Mouse (Mus musculus) heart, embryonic 12.5 days (tissue): ENCODE data around the gene Cmklr1. TPM values are rescaled to one million over a fixed set of nuclear protein-coding genes. Genes with fewer than 3 reads are reported as not detected.
"Not testable (repeated sequence)": the region's sequence is repeated elsewhere in the genome, so short reads cannot be mapped to it uniquely, and the experiment has no call there.

Source experiments
- ATAC-seq: fragments of 200-750 bp; cut with Nextera tagmentation; 2 replicates; pipeline ENCODE4 v1.8.0; 2017; ENCODE audit warnings: moderate TSS enrichment, moderate library complexity; ENCODE audit not compliant: insufficient number of reproducible peaks, low FRiP score
- H3K27ac ChIP-seq: fragments of 300-500 bp; sonication (generic); 2 replicates; pipeline ENCODE4 v1.5.1; 2016; ENCODE audit warnings: mild to moderate bottlenecking, moderate library complexity; ENCODE audit not compliant: poor library complexity, severe bottlenecking
- H3K27me3 ChIP-seq: fragments of 300-500 bp; sonication (generic); replicated peaks from 2 replicates; pipeline ENCODE4 v1.6.1; 2016; ENCODE audit warnings: mild to moderate bottlenecking, moderate library complexity
- H3K36me3 ChIP-seq: fragments of 300-500 bp; sonication (generic); 2 replicates; pipeline ENCODE4 v1.6.1; 2016; ENCODE audit warnings: mild to moderate bottlenecking, moderate library complexity
- H3K4me1 ChIP-seq: fragments of 300-500 bp; sonication (generic); replicated peaks from 2 replicates; pipeline ENCODE4 v1.6.1; 2016; ENCODE audit warnings: mild to moderate bottlenecking
- H3K4me2 ChIP-seq: fragments of 300-500 bp; sonication (generic); 2 replicates; pipeline ENCODE4 v1.6.1; 2016; ENCODE audit warnings: mild to moderate bottlenecking, moderate library complexity
- H3K4me3 ChIP-seq: fragments of 300-500 bp; sonication (generic); 2 replicates; pipeline ENCODE4 v1.5.1; 2016; ENCODE audit warnings: mild to moderate bottlenecking
- H3K9ac ChIP-seq: fragments of 300-500 bp; sonication (generic); 2 replicates; pipeline ENCODE4 v1.6.1; 2016; ENCODE audit warnings: mild to moderate bottlenecking, moderate library complexity
- H3K9me3 ChIP-seq: fragments of 300-500 bp; sonication (generic); replicated peaks from 2 replicates; pipeline ENCODE4 v1.6.1; 2016; ENCODE audit warnings: mild to moderate bottlenecking, moderate library complexity
- WGBS: fragments of 180-500 bp; shearing (Covaris S2); methylation state at CpG from one replicate; pipeline ENCODE4 v1.1.7; 2016; 5-methylcytosine and 5-hydroxymethylcytosine counted together
- polyA plus RNA-seq: library from polyadenylated mRNA; unstranded; fragments of >200 nt; fragmentation: Nextera tagmentation; extraction: Ambion mirVana; gene quantifications from 2 replicates; pipeline ENCODE4 v1.2.1, GENCODE M21; 2016

Cmklr1 gene
- polyA plus RNA-seq, 1 experiment from 2014 or later: 1.8 TPM

GRCm38 (mm10) chr5:113585619-113586457 is 64.4 kb downstream of the Cmklr1 start:
- not testable (repeated sequence) for H3K4me2 ChIP-seq, H3K9me3 ChIP-seq, H3K9ac ChIP-seq, H3K27ac ChIP-seq, ATAC-seq, H3K4me3 ChIP-seq, H3K27me3 ChIP-seq, H3K36me3 ChIP-seq, H3K4me1 ChIP-seq
- WGBS: 76% methylated on average over 17 of the region's 17 CpGs

- ATAC-seq: peak; percentile 63; the same call in 1 of the 2 replicates
- Histone ChIP-seq H3K4me1 (no peaks in the 10 kb centered on the region), H3K27ac (no peak overlapping the region), H3K9me3 (no peaks in the 10 kb centered on the region), H3K9ac (no peak overlapping the region), H3K4me2 (no peak overlapping the region), H3K36me3 (no peaks in the 10 kb centered on the region), H3K4me3 (no peak overlapping the region), H3K27me3 (no peaks in the 10 kb centered on the region; the same call in 1 of the 2 replicates)
- 25% methylated on average over 6 of the region's 6 CpGs for WGBS
These were observed 65.8 kb downstream of the Cmklr1 start for GRCm38 (mm10) chr5:113584439-113584838.

- no peaks in the 10 kb centered on the region for H3K36me3 ChIP-seq
- H3K4me2 ChIP-seq: no peak overlapping the region
- H3K27me3 ChIP-seq: no peaks in the 10 kb centered on the region; the same call in 1 of the 2 replicates
- no peak overlapping the region for H3K27ac ChIP-seq
- no peak overlapping the region for H3K9ac ChIP-seq
- no peaks in the 10 kb centered on the region for H3K4me1 ChIP-seq
- 42% methylated on average over 5 of the region's 5 CpGs for WGBS
- no peaks in the 10 kb centered on the region for H3K9me3 ChIP-seq
- ATAC-seq: no peak
- H3K4me3 ChIP-seq: no peak overlapping the region
These were observed 66.6 kb downstream of the Cmklr1 start for GRCm38 (mm10) chr5:113583424-113584162.

GRCm38 (mm10) chr5:113580801-113581200 is 69.4 kb downstream of the Cmklr1 start:
- Histone ChIP-seq H3K27ac (no peak overlapping the region), H3K9me3 (no peaks in the 10 kb centered on the region), H3K4me2 (no peak overlapping the region), H3K4me1 (no peaks in the 10 kb centered on the region), H3K36me3 (no peaks in the 10 kb centered on the region), H3K4me3 (no peak overlapping the region), H3K27me3 (peaks cover 4% of the 10 kb centered on the region; the same call in 1 of the 2 replicates), H3K9ac (no peak overlapping the region)
- ATAC-seq: no peak
- 67% methylated on average over 9 of the region's 9 CpGs for WGBS

GRCm38 (mm10) chr5:113580248-113580647 is 70.0 kb downstream of the Cmklr1 start:
- H3K9me3 ChIP-seq: no peaks in the 10 kb centered on the region
- 44% methylated on average over 8 of the region's 8 CpGs for WGBS
- no peaks in the 10 kb centered on the region for H3K4me1 ChIP-seq
- H3K4me2 ChIP-seq: no peak overlapping the region
- no peak overlapping the region for H3K27ac ChIP-seq
- no peaks in the 10 kb centered on the region for H3K36me3 ChIP-seq
- no peak overlapping the region for H3K9ac ChIP-seq
- H3K27me3 ChIP-seq: peaks cover 4% of the 10 kb centered on the region; the same call in 1 of the 2 replicates
- no peak overlapping the region for H3K4me3 ChIP-seq
- ATAC-seq: no peak

- Histone ChIP-seq H3K4me2 (no peak overlapping the region), H3K36me3 (no peaks in the 10 kb centered on the region; the same call in 1 of the 2 replicates), H3K27me3 (peaks cover 4% of the 10 kb centered on the region; the same call in 1 of the 2 replicates), H3K4me1 (no peaks in the 10 kb centered on the region), H3K4me3 (no peak overlapping the region), H3K9me3 (no peaks in the 10 kb centered on the region), H3K27ac (no peak overlapping the region), H3K9ac (no peak overlapping the region)
- no peak for ATAC-seq
- WGBS: 94% methylated on average over 4 of the region's 4 CpGs
These were observed 71.1 kb downstream of the Cmklr1 start for GRCm38 (mm10) chr5:113579128-113579527.

- ATAC-seq: no peak
- no peak overlapping the region for H3K4me2 ChIP-seq
- WGBS: 92% methylated on average over 6 of the region's 6 CpGs
These were observed 71.8 kb downstream of the Cmklr1 start for GRCm38 (mm10) chr5:113578428-113578827.

GRCm38 (mm10) chr5:113577555-113577954 is 72.7 kb downstream of the Cmklr1 start:
- Histone ChIP-seq H3K4me3 (no peak overlapping the region), H3K9ac (no peak overlapping the region), H3K4me2 (no peak overlapping the region), H3K27me3 (peaks cover 4% of the 10 kb centered on the region; the same call in 1 of the 2 replicates), H3K4me1 (no peaks in the 10 kb centered on the region), H3K9me3 (no peaks in the 10 kb centered on the region), H3K36me3 (no peaks in the 10 kb centered on the region; the same call in 1 of the 2 replicates), H3K27ac (no peak overlapping the region)
- no peak for ATAC-seq
- WGBS: 75% methylated on average over 7 of the region's 7 CpGs

More at GRCm38 (mm10) chr5:113578428-113578827, 71.8 kb downstream of the Cmklr1 start:
- H3K4me3 ChIP-seq: no peak overlapping the region
- H3K9me3 ChIP-seq: no peaks in the 10 kb centered on the region
- H3K9ac ChIP-seq: no peak overlapping the region
- H3K4me1 ChIP-seq: no peaks in the 10 kb centered on the region
- H3K36me3 ChIP-seq: no peaks in the 10 kb centered on the region; the same call in 1 of the 2 replicates
- peaks cover 4% of the 10 kb centered on the region; the same call in 1 of the 2 replicates for H3K27me3 ChIP-seq
- H3K27ac ChIP-seq: no peak overlapping the region

GRCm38 (mm10) chr5:113570056-113570717 is 80.0 kb downstream of the Cmklr1 start:
- H3K27me3 ChIP-seq: peaks cover 5% of the 10 kb centered on the region; the same call in 1 of the 2 replicates
- ATAC-seq: no peak
- 35% methylated on average over 7 of the region's 7 CpGs for WGBS
- H3K9me3 ChIP-seq: peaks cover 6% of the 10 kb centered on the region
- H3K36me3 ChIP-seq: no peaks in the 10 kb centered on the region; the same call in 1 of the 2 replicates
- H3K4me1 ChIP-seq: no peaks in the 10 kb centered on the region
- no peak overlapping the region for H3K27ac ChIP-seq
- H3K4me3 ChIP-seq: no peak overlapping the region
- no peak overlapping the region for H3K9ac ChIP-seq
- H3K4me2 ChIP-seq: no peak overlapping the region

- Histone ChIP-seq H3K9me3 (peaks cover 6% of the 10 kb centered on the region), H3K27me3 (no peaks in the 10 kb centered on the region; the same call in 1 of the 2 replicates), H3K36me3 (no peaks in the 10 kb centered on the region), H3K27ac (no peak overlapping the region), H3K9ac (no peak overlapping the region), H3K4me1 (no peaks in the 10 kb centered on the region), H3K4me2 (no peak overlapping the region), H3K4me3 (no peak overlapping the region)
- WGBS: 69% methylated on average over 12 of the region's 12 CpGs
- no peak for ATAC-seq
These were observed 84.4 kb downstream of the Cmklr1 start for GRCm38 (mm10) chr5:113565858-113566257.
